Comparison of ENCODE assay signal across 20 mouse cellular contexts in genomic region chr6:114838872-114839271, GRCm38 (mm10).
DNase-seq lines count a peak whose midpoint lies in the region; ATAC-seq and TF ChIP-seq lines count a peak whose summit lies in the region.
"Had no signal": no experiment of that assay in that cellular context is flagged by ENCODE, and none has a peak within 500 bp of the region (broad histone marks: within the 10 kb centered on the region; RNA-seq: fewer than 3 reads in every experiment).

No protein-coding gene starts in this region.

- H3K9ac ChIP-seq in heart, adult 2 months (ENCODE audit: low read depth, low read length) = no peak overlapping the region
- H3K9ac ChIP-seq in lung, embryonic 16.5 days (ENCODE audit: low read length) = no peak overlapping the region
- H3K9ac ChIP-seq: forebrain, embryonic 15.5 days; hindbrain, embryonic 14.5 days; limb, embryonic 12.5 days; liver, embryonic 14.5 days; neural tube, embryonic 15.5 days had no signal

- peaks cover 28% of the 10 kb centered on the region for H3K4me1 ChIP-seq in heart, adult 2 months (ENCODE audit: control insufficient read depth, insufficient read depth, low read length)
- peaks cover 30% of the 10 kb centered on the region for H3K4me1 ChIP-seq in lung, embryonic 16.5 days (replicated peaks; ENCODE audit: control insufficient read depth, insufficient read depth, low read length)
- H3K4me1 ChIP-seq: forebrain, embryonic 15.5 days had no signal

- no peak overlapping the region for H3K4me3 ChIP-seq in heart, adult 2 months
- H3K4me3 ChIP-seq in lung, embryonic 16.5 days (ENCODE audit: low read length) = no peak overlapping the region
- H3K4me3 ChIP-seq: forebrain, embryonic 15.5 days; left cerebral cortex, adult 2 months; limb, embryonic 12.5 days; midbrain, embryonic 10.5 days; neural tube, embryonic 15.5 days had no signal

- intact Hi-C loops in heart, adult 2 months (cut with DNase I) = no loop called here
- intact Hi-C loops in heart, postnatal 25 days (cut with DNase I) = no loop called here

- no peak for TF ChIP-seq POLR2A in heart, adult 2 months (IDR thresholded peaks at IDR 0.05; ENCODE audit: insufficient read depth, low read depth, low read length)

- H3K27me3 ChIP-seq in heart, adult 2 months (ENCODE audit: control insufficient read depth, insufficient read depth, low read length) = no peaks in the 10 kb centered on the region
- H3K27me3 ChIP-seq in lung, embryonic 16.5 days (ENCODE audit: control insufficient read depth, insufficient read depth, low read depth, low read length) = no peaks in the 10 kb centered on the region
- H3K27me3 ChIP-seq: forebrain, embryonic 15.5 days; limb, embryonic 12.5 days; neural tube, embryonic 15.5 days had no signal

- peaks cover 6% of the 10 kb centered on the region; the same call in 1 of the 2 replicates for H3K9me3 ChIP-seq in lung, embryonic 16.5 days (ENCODE audit: control insufficient read depth, low read length)
- H3K9me3 ChIP-seq: forebrain, embryonic 15.5 days; limb, embryonic 12.5 days; midbrain, embryonic 10.5 days; neural tube, embryonic 15.5 days had no signal

- TF ChIP-seq EP300 in heart, adult 2 months (IDR thresholded peaks at IDR 0.05; ENCODE audit: insufficient read depth, low read depth, low read length) = peak; percentile 86; the same call in 1 of the 2 replicates

- peak overlapping the region; percentile 66 for H3K27ac ChIP-seq in heart, adult 2 months
- H3K27ac ChIP-seq in lung, embryonic 16.5 days (ENCODE audit: low read length) = peak overlapping the region; percentile 42
- H3K27ac ChIP-seq: forebrain, embryonic 15.5 days; hindbrain, embryonic 14.5 days; left cerebral cortex, adult 2 months; limb, embryonic 12.5 days; liver, embryonic 14.5 days; midbrain, embryonic 10.5 days; neural tube, embryonic 15.5 days had no signal

- 29% methylated on average over 4 of the region's 4 CpGs for WGBS in heart, adult 2 months
- WGBS in lung, embryonic 16.5 days = 66% methylated on average over 4 of the region's 4 CpGs

- TF ChIP-seq CTCF in heart, adult 2 months (IDR thresholded peaks at IDR 0.05) = no peak

- peak; percentile 67 for ATAC-seq in lung, embryonic 16.5 days (ENCODE audit: low read depth)
- no peak for ATAC-seq in megakaryocyte-erythroid progenitor cell, adult 5-6 weeks (replicated peaks; ENCODE audit: low FRiP score, low TSS enrichment, poor library complexity, severe bottlenecking)
- ATAC-seq: activated CD4-positive, CD25-positive, alpha-beta regulatory T cell, adult 4 months; forebrain, embryonic 15.5 days; intestine, postnatal 0 days had no signal

- H3K4me2 ChIP-seq in lung, embryonic 16.5 days (ENCODE audit: low read depth, low read length) = no peak overlapping the region
- H3K4me2 ChIP-seq: forebrain, embryonic 15.5 days; hindbrain, embryonic 14.5 days; limb, embryonic 12.5 days; neural tube, embryonic 15.5 days had no signal

- no peaks in the 10 kb centered on the region for H3K79me2 ChIP-seq in heart, adult 2 months (replicated peaks; ENCODE audit: control insufficient read depth, insufficient read depth, low read length)

- peak; percentile 52 for DNase-seq in adrenal gland, adult 8-10 months
- no peak for DNase-seq in adrenal gland, postnatal 4 days (ENCODE audit: low spot score in 2 of 2)
- DNase-seq in heart, adult 2 months = peak in 1 of 2 experiments; percentile 58
- DNase-seq in heart, postnatal 25 days (ENCODE audit: low spot score) = no peak
- no peak for DNase-seq in lung, postnatal 14 days
- DNase-seq in lung, postnatal 36 days = peak; percentile 64
- DNase-seq: cerebellum, adult 9-11 months; right cerebral cortex, postnatal 4 days; thymus, adult 18-20 months had no signal

- H3K36me3 ChIP-seq in heart, adult 2 months (ENCODE audit: control insufficient read depth, insufficient read depth, low read length) = peaks cover 2% of the 10 kb centered on the region; the same call in 1 of the 2 replicates
- H3K36me3 ChIP-seq in lung, embryonic 16.5 days (ENCODE audit: control insufficient read depth, insufficient read depth, low read length) = no peaks in the 10 kb centered on the region
- H3K36me3 ChIP-seq: forebrain, embryonic 15.5 days; midbrain, embryonic 10.5 days; neural tube, embryonic 15.5 days had no signal

Comparison
In these comparisons a context has a peak if more than half of its experiments do, and no peak if none do; other contexts are left out.
1. DNase-seq: peak in adrenal gland, adult 8-10 months (single experiment) and lung, postnatal 36 days (single experiment); none in adrenal gland, postnatal 4 days (0 of 2), heart, postnatal 25 days (single experiment) and lung, postnatal 14 days (single experiment).